Mouse (Mus musculus) gonadal fat pad, adult 2 months (tissue): Measurements from ENCODE around the gene H2al1e. TPM values are rescaled to one million over a fixed set of nuclear protein-coding genes. Genes with fewer than 3 reads are reported as not detected.
"Not testable (repeated sequence)": the region's sequence is repeated elsewhere in the genome, so short reads cannot be mapped to it uniquely, and the experiment has no call there.

Source experiments
- DNase-seq: peaks from one replicate; pipeline ENCODE4 v3.0.0-alpha.2; 2012; ENCODE audit warnings: low read depth
- polyA plus RNA-seq: library from polyadenylated mRNA; depleted of rRNA; stranded (reverse); fragments of >200 nt; gene quantifications from 2 replicates; pipeline ENCODE4 v1.2.3, GENCODE M21; 2012; rRNA removed

H2al1e gene
- 0.31 TPM in 1 of 2 replicates, not detected in the other for polyA plus RNA-seq

GRCm38 (mm10) chrX:11311634-11312033, at the start of gene H2al1e:
Gene H2al1e (plus strand): TSS chrX:11311934.
- not testable (repeated sequence) for DNase-seq

GRCm38 (mm10) chrX:11264918-11265317, 46.8 kb upstream of the H2al1e start:
- DNase-seq, result no peak

GRCm38 (mm10) chrX:11267791-11268190, 43.9 kb upstream of the H2al1e start:
- DNase-seq, result no peak

GRCm38 (mm10) chrX:11269074-11269473, 42.7 kb upstream of the H2al1e start:
- peak; percentile 23 for DNase-seq

- DNase-seq, result no peak
Measured at GRCm38 (mm10) chrX:11273190-11273589, 38.5 kb upstream of the H2al1e start.

- no peak for DNase-seq
Measured at GRCm38 (mm10) chrX:11277083-11277482, 34.7 kb upstream of the H2al1e start.

- DNase-seq, result no peak
Measured at GRCm38 (mm10) chrX:11280741-11281140, 31.0 kb upstream of the H2al1e start.

- DNase-seq, result no peak
Measured at GRCm38 (mm10) chrX:11288306-11288882, 23.3 kb upstream of the H2al1e start.

- DNase-seq, result no peak
Measured at GRCm38 (mm10) chrX:11289244-11289643, 22.5 kb upstream of the H2al1e start.

- not testable (repeated sequence) for DNase-seq
Measured at GRCm38 (mm10) chrX:11298957-11299356, 12.8 kb upstream of the H2al1e start, which contains the start of gene H2al1a. Gene H2al1a (plus strand): TSS chrX:11299257.

- DNase-seq, result not testable (repeated sequence)
Measured at GRCm38 (mm10) chrX:11302132-11302531, 9.6 kb upstream of the H2al1e start, which contains the start of gene H2al1b. Gene H2al1b (plus strand): TSS chrX:11302432.

- DNase-seq, result not testable (repeated sequence)
Measured at GRCm38 (mm10) chrX:11305355-11305754, 6.4 kb upstream of the H2al1e start, which contains the start of gene H2al1c. Gene H2al1c (plus strand): TSS chrX:11305655.

- not testable (repeated sequence) for DNase-seq
Measured at GRCm38 (mm10) chrX:11308524-11308923, 3.2 kb upstream of the H2al1e start, which contains the start of gene H2al1d. Gene H2al1d (plus strand): TSS chrX:11308824.

- not testable (repeated sequence) for DNase-seq
Measured at GRCm38 (mm10) chrX:11314858-11315257, 3.1 kb downstream of the H2al1e start, which contains the start of gene H2al1f. Gene H2al1f (plus strand): TSS chrX:11315158.

GRCm38 (mm10) chrX:11317956-11318355, 6.2 kb downstream of the H2al1e start, which contains the start of gene H2al1g:
Gene H2al1g (plus strand): TSS chrX:11318256.
- not testable (repeated sequence) for DNase-seq

GRCm38 (mm10) chrX:11321192-11321591, 9.5 kb downstream of the H2al1e start, which contains the start of gene H2al1h:
Gene H2al1h (plus strand): TSS chrX:11321492.
- not testable (repeated sequence) for DNase-seq

GRCm38 (mm10) chrX:11324359-11324758, 12.6 kb downstream of the H2al1e start, which contains the start of gene H2al1i:
Gene H2al1i (plus strand): TSS chrX:11324659.
- DNase-seq, result not testable (repeated sequence)

- not testable (repeated sequence) for DNase-seq
Measured at GRCm38 (mm10) chrX:11327522-11327921, 15.8 kb downstream of the H2al1e start, which contains the start of gene H2al1j. Gene H2al1j (plus strand): TSS chrX:11327822.

GRCm38 (mm10) chrX:11345762-11346161, 34.0 kb downstream of the H2al1e start:
- no peak for DNase-seq

GRCm38 (mm10) chrX:11346756-11347155, 35.0 kb downstream of the H2al1e start:
- DNase-seq, result no peak

- no peak for DNase-seq
Measured at GRCm38 (mm10) chrX:11360823-11361222, 49.1 kb downstream of the H2al1e start.

- no peak for DNase-seq
Measured at GRCm38 (mm10) chrX:11361261-11361660, 49.5 kb downstream of the H2al1e start.
